Mouse (Mus musculus): Measurements from ENCODE around the gene Rab8b. TPM values are rescaled to one million over a fixed set of nuclear protein-coding genes. Genes with fewer than 3 reads are reported as not detected.
A peak's percentile ranks its signal among the peaks of the same experiment; 100 is the strongest.

The Rab8b gene
- polyA plus RNA-seq, 1 experiment from 2014 or later = 30.6 TPM

- Histone ChIP-seq H3K9ac (ENCODE audit: low read depth, low read length) (no peak overlapping the region), H3K27me3 (ENCODE audit: control insufficient read depth, insufficient read depth, low read depth, low read length) (no peaks in the 10 kb centered on the region), H3K4me2 (ENCODE audit: low read depth, low read length) (no peak overlapping the region), H3K4me3 (ENCODE audit: low read depth, low read length) (no peak overlapping the region), H3K36me3 (ENCODE audit: control insufficient read depth, insufficient read depth) (no peaks in the 10 kb centered on the region), H3K9me3 (replicated peaks; ENCODE audit: control insufficient read depth, low read length) (no peaks in the 10 kb centered on the region), H3K27ac (ENCODE audit: low read length) (no peak overlapping the region; the same call in 1 of the 2 replicates), H3K4me1 (ENCODE audit: control insufficient read depth, low read depth, low read length) (peaks cover 23% of the 10 kb centered on the region)
- no peak for ATAC-seq (ENCODE audit: low read depth)
- WGBS (ENCODE audit: insufficient replicate concordance) = 67% methylated on average over 2 of the region's 2 CpGs
Observed at GRCm38 (mm10) chr9:66884609-66885008, 34.9 kb downstream of the Rab8b start.

GRCm38 (mm10) chr9:66883500-66883899, 36.0 kb downstream of the Rab8b start:
- no peak overlapping the region for H3K27ac ChIP-seq (ENCODE audit: low read length)
- H3K9me3 ChIP-seq (replicated peaks; ENCODE audit: control insufficient read depth, low read length) = no peaks in the 10 kb centered on the region
- H3K4me3 ChIP-seq (ENCODE audit: low read depth, low read length) = no peak overlapping the region
- ATAC-seq (ENCODE audit: low read depth) = no peak
- no peaks in the 10 kb centered on the region for H3K27me3 ChIP-seq (ENCODE audit: control insufficient read depth, insufficient read depth, low read depth, low read length)
- no peak overlapping the region for H3K9ac ChIP-seq (ENCODE audit: low read depth, low read length)
- H3K4me2 ChIP-seq (ENCODE audit: low read depth, low read length) = no peak overlapping the region
- H3K36me3 ChIP-seq (ENCODE audit: control insufficient read depth, insufficient read depth) = no peaks in the 10 kb centered on the region
- WGBS (ENCODE audit: insufficient replicate concordance) = 40% methylated on average over 5 of the region's 5 CpGs
- peaks cover 23% of the 10 kb centered on the region for H3K4me1 ChIP-seq (ENCODE audit: control insufficient read depth, low read depth, low read length)

- Histone ChIP-seq H3K4me3 (ENCODE audit: low read depth, low read length) (no peak overlapping the region), H3K9ac (ENCODE audit: low read depth, low read length) (no peak overlapping the region), H3K27me3 (ENCODE audit: control insufficient read depth, insufficient read depth, low read depth, low read length) (no peaks in the 10 kb centered on the region), H3K4me1 (ENCODE audit: control insufficient read depth, low read depth, low read length) (peaks cover 22% of the 10 kb centered on the region), H3K27ac (ENCODE audit: low read length) (no peak overlapping the region), H3K4me2 (ENCODE audit: low read depth, low read length) (no peak overlapping the region), H3K9me3 (replicated peaks; ENCODE audit: control insufficient read depth, low read length) (no peaks in the 10 kb centered on the region), H3K36me3 (ENCODE audit: control insufficient read depth, insufficient read depth) (no peaks in the 10 kb centered on the region)
- ATAC-seq (ENCODE audit: low read depth) = peak; percentile 46; the same call in 1 of the 2 replicates
- 37% methylated on average over 8 of the region's 8 CpGs for WGBS (ENCODE audit: insufficient replicate concordance)
Observed at GRCm38 (mm10) chr9:66882406-66882821, 37.1 kb downstream of the Rab8b start.

- H3K27me3 ChIP-seq (ENCODE audit: control insufficient read depth, insufficient read depth, low read depth, low read length) = no peaks in the 10 kb centered on the region
- no peak overlapping the region for H3K27ac ChIP-seq (ENCODE audit: low read length)
- ATAC-seq (ENCODE audit: low read depth) = no peak
- H3K4me1 ChIP-seq (ENCODE audit: control insufficient read depth, low read depth, low read length) = peaks cover 16% of the 10 kb centered on the region
- H3K36me3 ChIP-seq (ENCODE audit: control insufficient read depth, insufficient read depth) = no peaks in the 10 kb centered on the region
- H3K9me3 ChIP-seq (replicated peaks; ENCODE audit: control insufficient read depth, low read length) = no peaks in the 10 kb centered on the region
- no peak overlapping the region for H3K4me2 ChIP-seq (ENCODE audit: low read depth, low read length)
- 63% methylated on average over 3 of the region's 3 CpGs for WGBS (ENCODE audit: insufficient replicate concordance)
- H3K4me3 ChIP-seq (ENCODE audit: low read depth, low read length) = no peak overlapping the region
- H3K9ac ChIP-seq (ENCODE audit: low read depth, low read length) = no peak overlapping the region
Observed at GRCm38 (mm10) chr9:66881858-66882257, 37.6 kb downstream of the Rab8b start.

GRCm38 (mm10) chr9:66880752-66881151, 38.7 kb downstream of the Rab8b start:
- no peaks in the 10 kb centered on the region for H3K27me3 ChIP-seq (ENCODE audit: control insufficient read depth, insufficient read depth, low read depth, low read length)
- no peaks in the 10 kb centered on the region for H3K36me3 ChIP-seq (ENCODE audit: control insufficient read depth, insufficient read depth)
- no peak overlapping the region for H3K9ac ChIP-seq (ENCODE audit: low read depth, low read length)
- H3K4me1 ChIP-seq (ENCODE audit: control insufficient read depth, low read depth, low read length) = peaks cover 7% of the 10 kb centered on the region
- H3K4me2 ChIP-seq (ENCODE audit: low read depth, low read length) = no peak overlapping the region
- no peak overlapping the region for H3K27ac ChIP-seq (ENCODE audit: low read length)
- no peaks in the 10 kb centered on the region for H3K9me3 ChIP-seq (replicated peaks; ENCODE audit: control insufficient read depth, low read length)
- H3K4me3 ChIP-seq (ENCODE audit: low read depth, low read length) = no peak overlapping the region
- no peak for ATAC-seq (ENCODE audit: low read depth)
- 79% methylated on average over 2 of the region's 2 CpGs for WGBS (ENCODE audit: insufficient replicate concordance)

DNA sequence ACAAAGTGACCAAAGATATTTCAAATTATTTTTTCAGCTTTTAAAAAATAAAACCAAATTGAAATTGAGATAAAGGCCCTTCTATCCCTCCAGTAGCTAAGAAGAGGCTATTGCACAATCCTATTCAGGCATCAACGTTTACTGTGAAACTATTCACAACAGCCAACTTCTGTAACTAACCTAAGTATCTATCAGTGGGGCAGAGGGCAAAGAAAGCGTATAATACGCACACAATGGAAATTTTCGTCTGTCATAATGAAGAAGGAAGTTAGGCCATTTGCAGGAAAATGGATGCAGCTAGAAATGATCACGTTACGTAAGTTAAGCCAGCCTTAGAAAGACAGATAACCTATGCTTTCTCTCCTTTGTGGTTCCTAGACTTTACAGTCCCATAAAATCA, 40.0 kb downstream of the Rab8b start:
- peaks cover 7% of the 10 kb centered on the region for H3K4me1 ChIP-seq (ENCODE audit: control insufficient read depth, low read depth, low read length)
- H3K27ac ChIP-seq (ENCODE audit: low read length) = no peak overlapping the region
- ATAC-seq (ENCODE audit: low read depth) = no peak
- H3K9ac ChIP-seq (ENCODE audit: low read depth, low read length) = no peak overlapping the region
- H3K4me3 ChIP-seq (ENCODE audit: low read depth, low read length) = no peak overlapping the region
- H3K27me3 ChIP-seq (ENCODE audit: control insufficient read depth, insufficient read depth, low read depth, low read length) = no peaks in the 10 kb centered on the region
- H3K36me3 ChIP-seq (ENCODE audit: control insufficient read depth, insufficient read depth) = no peaks in the 10 kb centered on the region
- H3K4me2 ChIP-seq (ENCODE audit: low read depth, low read length) = no peak overlapping the region
- no peaks in the 10 kb centered on the region for H3K9me3 ChIP-seq (replicated peaks; ENCODE audit: control insufficient read depth, low read length)
- 70% methylated on average over 6 of the region's 6 CpGs for WGBS (ENCODE audit: insufficient replicate concordance)

- no peaks in the 10 kb centered on the region for H3K27me3 ChIP-seq (ENCODE audit: control insufficient read depth, insufficient read depth, low read depth, low read length)
- no peaks in the 10 kb centered on the region for H3K36me3 ChIP-seq (ENCODE audit: control insufficient read depth, insufficient read depth)
- no peak for ATAC-seq (ENCODE audit: low read depth)
- H3K9me3 ChIP-seq (replicated peaks; ENCODE audit: control insufficient read depth, low read length) = no peaks in the 10 kb centered on the region
- H3K4me1 ChIP-seq (ENCODE audit: control insufficient read depth, low read depth, low read length) = peaks cover 7% of the 10 kb centered on the region
- no peak overlapping the region for H3K4me2 ChIP-seq (ENCODE audit: low read depth, low read length)
- H3K9ac ChIP-seq (ENCODE audit: low read depth, low read length) = no peak overlapping the region
- H3K27ac ChIP-seq (ENCODE audit: low read length) = no peak overlapping the region
- H3K4me3 ChIP-seq (ENCODE audit: low read depth, low read length) = no peak overlapping the region
- WGBS (ENCODE audit: insufficient replicate concordance) = 82% methylated on average over 3 of the region's 3 CpGs
Observed at GRCm38 (mm10) chr9:66878899-66879298, 40.6 kb downstream of the Rab8b start.

DNA sequence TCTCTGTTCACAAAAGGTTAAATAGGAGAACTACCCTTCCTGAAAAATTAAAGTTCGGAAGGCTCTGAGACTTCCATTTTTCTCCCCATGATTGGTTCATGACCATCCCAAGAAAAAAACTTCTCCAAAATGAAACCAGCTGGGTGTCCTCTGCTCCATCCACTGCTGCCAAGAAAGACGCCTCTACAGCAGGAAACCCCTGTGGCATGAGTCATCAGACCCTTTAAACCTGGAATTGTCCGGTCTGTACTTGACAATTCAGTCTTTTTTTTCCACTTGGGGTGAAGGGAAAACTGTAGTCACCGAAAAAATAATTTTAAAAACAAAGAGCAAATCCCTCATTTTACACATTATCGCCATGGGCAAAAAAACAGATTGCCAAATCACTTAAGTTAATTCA, 42.9 kb downstream of the Rab8b start:
- no peaks in the 10 kb centered on the region for H3K36me3 ChIP-seq (ENCODE audit: control insufficient read depth, insufficient read depth)
- 79% methylated on average over 5 of the region's 5 CpGs for WGBS (ENCODE audit: insufficient replicate concordance)
- no peak overlapping the region for H3K4me2 ChIP-seq (ENCODE audit: low read depth, low read length)
- no peak overlapping the region for H3K4me3 ChIP-seq (ENCODE audit: low read depth, low read length)
- no peak overlapping the region for H3K9ac ChIP-seq (ENCODE audit: low read depth, low read length)
- ATAC-seq (ENCODE audit: low read depth) = no peak
- H3K9me3 ChIP-seq (replicated peaks; ENCODE audit: control insufficient read depth, low read length) = no peaks in the 10 kb centered on the region
- H3K4me1 ChIP-seq (ENCODE audit: control insufficient read depth, low read depth, low read length) = no peaks in the 10 kb centered on the region; the same call in 1 of the 2 replicates
- H3K27me3 ChIP-seq (ENCODE audit: control insufficient read depth, insufficient read depth, low read depth, low read length) = no peaks in the 10 kb centered on the region
- H3K27ac ChIP-seq (ENCODE audit: low read length) = no peak overlapping the region

- WGBS (ENCODE audit: insufficient replicate concordance) = 92% methylated on average over 5 of the region's 5 CpGs
- H3K27me3 ChIP-seq (ENCODE audit: control insufficient read depth, insufficient read depth, low read depth, low read length) = no peaks in the 10 kb centered on the region
- H3K4me3 ChIP-seq (ENCODE audit: low read depth, low read length) = no peak overlapping the region
- H3K4me2 ChIP-seq (ENCODE audit: low read depth, low read length) = no peak overlapping the region
- H3K9ac ChIP-seq (ENCODE audit: low read depth, low read length) = no peak overlapping the region
- H3K9me3 ChIP-seq (replicated peaks; ENCODE audit: control insufficient read depth, low read length) = no peaks in the 10 kb centered on the region
- H3K27ac ChIP-seq (ENCODE audit: low read length) = no peak overlapping the region
- no peaks in the 10 kb centered on the region; the same call in 1 of the 2 replicates for H3K4me1 ChIP-seq (ENCODE audit: control insufficient read depth, low read depth, low read length)
- H3K36me3 ChIP-seq (ENCODE audit: control insufficient read depth, insufficient read depth) = no peaks in the 10 kb centered on the region
- ATAC-seq (ENCODE audit: low read depth) = no peak
Observed at GRCm38 (mm10) chr9:66874297-66874696, 45.2 kb downstream of the Rab8b start.

All from liver, embryonic 16.5 days (tissue).